Mouse (Mus musculus) ES-E14 (cell line): ENCODE data around the gene Zbtb7b. TPM values are rescaled to one million over a fixed set of nuclear protein-coding genes. Genes with fewer than 3 reads are reported as not detected.
A peak's percentile ranks its signal among the peaks of the same experiment; 100 is the strongest.

Experiments used
- DNase-seq: peaks from one replicate; pipeline ENCODE4 v3.0.0-alpha.2; 2013; ENCODE audit warnings: low read depth, low spot score
- H3K27ac ChIP-seq: 2 replicates; pipeline ENCODE4 v1.5.1; 2012; ENCODE audit warnings: low read depth, mild to moderate bottlenecking, low read length, moderate library complexity, mixed read lengths; ENCODE audit not compliant: poor library complexity, insufficient read depth, severe bottlenecking
- H3K36me3 ChIP-seq: 2 replicates; pipeline ENCODE4 v1.6.1; 2012; ENCODE audit warnings: mild to moderate bottlenecking, low read length, moderate library complexity, mixed read lengths; ENCODE audit not compliant: control insufficient read depth, poor library complexity, insufficient read depth, severe bottlenecking
- H3K4me1 ChIP-seq, 2 experiments: fragments of 150-350 bp in 1 of 2; sonication (generic) in 1 of 2; 2 replicates each; pipeline ENCODE4 v1.6.1; 2012; ENCODE audit warnings: low read length in 2 of 2, mild to moderate bottlenecking in 1 of 2, mixed read lengths in 1 of 2; ENCODE audit not compliant: control insufficient read depth in 2 of 2, insufficient read depth in 2 of 2, poor library complexity in 1 of 2
- H3K4me3 ChIP-seq, 2 experiments: fragments of 150-350 bp in 1 of 2; sonication (generic) in 1 of 2; 2 replicates each; pipeline ENCODE4 v1.5.1; 2012; ENCODE audit warnings: low read length in 2 of 2, low read depth in 1 of 2, mild to moderate bottlenecking in 1 of 2, mixed read lengths in 1 of 2; ENCODE audit not compliant: insufficient read depth in 1 of 2, poor library complexity in 1 of 2, severe bottlenecking in 1 of 2
- H3K9ac ChIP-seq: 2 replicates; pipeline ENCODE4 v1.6.1; 2012; ENCODE audit warnings: low read depth, mild to moderate bottlenecking, low read length, mixed read lengths; ENCODE audit not compliant: poor library complexity, insufficient read depth, severe bottlenecking
- H3K9me3 ChIP-seq: fragments of 150-350 bp; sonication (generic); 2 replicates; pipeline ENCODE4 v1.6.1; 2012; ENCODE audit warnings: low read depth, mild to moderate bottlenecking, low read length; ENCODE audit not compliant: control insufficient read depth, insufficient read depth
- CHD2 ChIP-seq: IDR thresholded peaks from 2 replicates; pipeline ENCODE4 v1.6.1; 2014; ENCODE audit warnings: mild to moderate bottlenecking, low read depth, low read length, inconsistent platforms
- HCFC1 ChIP-seq: IDR thresholded peaks from 2 replicates; pipeline ENCODE4 v1.6.1; 2012; ENCODE audit warnings: low read length, inconsistent platforms, borderline replicate concordance; ENCODE audit not compliant: insufficient read depth
- MAFK ChIP-seq: IDR thresholded peaks from 2 replicates; pipeline ENCODE4 v1.6.1; 2014; ENCODE audit warnings: mild to moderate bottlenecking, low read depth, low read length, inconsistent platforms; ENCODE audit not compliant: insufficient read depth
- ZC3H11A ChIP-seq: IDR thresholded peaks from 2 replicates; pipeline ENCODE4 v1.6.1; 2012; ENCODE audit warnings: low read depth, mild to moderate bottlenecking, inconsistent platforms, low read length, borderline replicate concordance
- ZNF384 ChIP-seq: IDR thresholded peaks from 2 replicates; pipeline ENCODE4 v1.6.1; 2012; ENCODE audit warnings: low read depth, low read length, inconsistent platforms
- in situ Hi-C, 2 experiments: fragments of 600-800 bp; cut with MboI; formaldehyde crosslinking; loops; one replicate each; pipeline ENCODE4 v1.15.1; 2025; ENCODE audit warnings: low sequenced_read_pairs in 2 of 2, inconsistent platforms in 1 of 2; ENCODE audit not compliant: unreplicated experiment in 2 of 2
- total RNA-seq: library from RNA; depleted of rRNA; stranded (reverse); fragments of 300-350 nt; gene quantifications from 2 replicates; pipeline ENCODE4 v1.2.3, GENCODE M21; 2012

Zbtb7b gene
- total RNA-seq, 1 experiment: 13.0 TPM

DNA sequence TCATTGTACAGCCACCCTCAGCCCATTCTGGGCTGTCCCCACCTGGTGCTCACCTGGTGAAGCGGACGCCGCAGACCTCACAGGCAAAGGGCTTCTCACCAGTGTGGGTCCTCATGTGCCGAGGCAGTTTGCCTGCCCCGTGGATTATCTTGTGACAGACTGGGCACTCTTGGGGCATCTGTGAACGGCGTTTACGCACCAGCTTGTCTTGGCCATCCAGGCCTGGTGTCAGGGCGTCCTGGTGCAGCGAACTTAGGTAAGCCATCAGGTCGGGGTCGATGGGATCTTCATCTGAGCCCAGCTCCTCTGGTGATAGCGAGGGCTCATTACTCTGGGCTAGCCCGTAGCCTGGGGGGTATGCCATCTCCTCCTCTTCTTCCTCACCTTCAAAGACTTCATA, 14.3 kb downstream of the Zbtb7b start:
- TF ChIP-seq ZC3H11A: no peak
- no peak for TF ChIP-seq MAFK
- no peak for TF ChIP-seq CHD2
- TF ChIP-seq HCFC1: no peak
- TF ChIP-seq ZNF384: no peak
- peaks cover 6 to 44% of the 10 kb centered on the region in 2 experiments for H3K4me1 ChIP-seq
- peak overlapping the region; percentile 37; the same call in 1 of the 2 replicates for H3K27ac ChIP-seq
- DNase-seq: no peak
- H3K9me3 ChIP-seq: no peaks in the 10 kb centered on the region
- peaks cover 20% of the 10 kb centered on the region; the same call in 1 of the 2 replicates for H3K36me3 ChIP-seq
- peak overlapping the region; percentile 54; the same call in 1 of the 2 replicates for H3K9ac ChIP-seq
- peak overlapping the region in 1 of 2 experiments; percentile 65; a peak in 2 of 4 replicates for H3K4me3 ChIP-seq
- in situ Hi-C loops: no loop called here

DNA sequence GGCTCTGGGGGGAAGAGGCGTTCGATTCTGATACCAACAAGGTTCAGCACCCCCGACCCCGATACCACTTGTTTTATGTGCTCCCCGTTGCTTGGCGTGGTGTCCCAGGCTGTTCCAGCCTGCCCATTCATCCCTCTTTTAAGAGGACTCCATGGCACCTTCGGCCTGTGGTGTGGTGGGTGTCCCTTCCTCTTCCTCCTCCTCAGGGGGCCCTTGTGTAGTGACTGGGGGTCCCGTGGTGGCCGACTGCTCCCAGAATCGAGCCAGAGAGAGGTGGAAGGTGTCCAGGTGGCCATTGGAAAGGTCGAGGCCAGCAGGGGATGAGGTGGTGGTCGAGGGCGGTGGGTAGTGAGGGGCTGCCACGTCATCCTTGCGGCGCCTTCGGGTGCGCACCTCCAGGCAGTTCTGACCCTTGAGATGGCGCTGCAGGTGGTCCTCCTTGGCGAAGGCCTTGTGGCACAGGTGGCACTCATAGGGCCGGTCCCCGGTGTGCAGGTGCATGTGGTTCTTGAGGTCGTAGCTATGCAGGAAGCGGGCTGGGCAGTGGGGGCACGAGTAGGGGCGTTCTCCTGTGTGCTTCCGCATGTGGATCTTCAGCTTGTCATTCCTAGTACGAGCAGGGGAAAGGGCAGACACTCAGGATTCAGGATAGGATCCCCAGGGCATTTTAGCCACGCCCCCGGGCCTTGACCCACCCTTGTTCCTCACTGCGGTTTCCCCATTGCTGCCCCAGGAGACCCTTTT, 15.0 kb downstream of the Zbtb7b start:
- H3K36me3 ChIP-seq: peaks cover 20% of the 10 kb centered on the region; the same call in 1 of the 2 replicates
- peak overlapping the region in 1 of 2 experiments; percentile 65; a peak in 2 of 4 replicates for H3K4me3 ChIP-seq
- peaks cover 6 to 42% of the 10 kb centered on the region in 2 experiments for H3K4me1 ChIP-seq
- TF ChIP-seq CHD2 (no peak), ZC3H11A (no peak), ZNF384 (no peak), HCFC1 (no peak), MAFK (no peak)
- in situ Hi-C loops: no loop called here
- DNase-seq: no peak
- peak overlapping the region; percentile 20; the same call in 1 of the 2 replicates for H3K9ac ChIP-seq
- no peaks in the 10 kb centered on the region for H3K9me3 ChIP-seq
- H3K27ac ChIP-seq: no peak overlapping the region

DNA sequence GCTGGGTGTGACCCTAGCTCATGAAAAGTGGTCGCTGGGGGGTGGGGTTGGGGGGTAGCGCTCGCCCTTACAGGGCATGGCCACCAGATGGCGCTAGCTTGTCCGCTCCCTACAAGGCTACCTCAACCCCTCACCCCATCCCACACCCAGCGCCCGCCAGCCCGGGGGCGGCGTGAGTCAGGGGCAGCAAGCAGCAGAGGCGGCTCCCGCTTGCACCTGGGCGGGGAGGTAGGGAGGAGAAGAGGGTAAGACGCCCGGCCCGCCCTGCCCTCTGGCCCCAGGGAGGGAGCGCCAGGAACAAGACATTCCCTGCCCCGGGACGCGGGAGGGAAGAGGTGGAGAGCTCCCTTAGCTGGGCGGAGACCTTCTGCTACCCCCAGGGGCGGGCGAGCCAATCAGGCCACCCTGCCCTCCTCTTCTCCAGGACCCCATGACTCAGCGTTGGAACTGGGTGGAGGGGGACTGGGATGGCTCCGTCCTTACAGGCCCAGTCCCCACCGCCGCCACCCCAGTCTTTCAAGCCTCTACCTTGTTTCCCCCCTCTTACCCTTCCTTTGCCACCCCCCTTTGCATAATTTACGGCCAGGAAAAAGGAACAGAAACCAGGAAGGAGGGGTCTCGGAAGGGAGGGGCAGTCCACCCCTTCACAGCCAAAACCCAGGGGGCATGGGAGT, 16.0 kb downstream of the Zbtb7b start:
- Histone ChIP-seq H3K9me3 (no peaks in the 10 kb centered on the region), H3K36me3 (peaks cover 18% of the 10 kb centered on the region; the same call in 1 of the 2 replicates), H3K27ac (peak overlapping the region; percentile 15), H3K9ac (peak overlapping the region; percentile 64; the same call in 1 of the 2 replicates), H3K4me1 (peaks cover 6 to 32% of the 10 kb centered on the region in 2 experiments), H3K4me3 (peak overlapping the region; percentile 45 to 65)
- TF ChIP-seq ZNF384 (no peak), MAFK (peak; percentile 65)
- DNase-seq: peak; percentile 96
- in situ Hi-C loops: no loop called here

DNA sequence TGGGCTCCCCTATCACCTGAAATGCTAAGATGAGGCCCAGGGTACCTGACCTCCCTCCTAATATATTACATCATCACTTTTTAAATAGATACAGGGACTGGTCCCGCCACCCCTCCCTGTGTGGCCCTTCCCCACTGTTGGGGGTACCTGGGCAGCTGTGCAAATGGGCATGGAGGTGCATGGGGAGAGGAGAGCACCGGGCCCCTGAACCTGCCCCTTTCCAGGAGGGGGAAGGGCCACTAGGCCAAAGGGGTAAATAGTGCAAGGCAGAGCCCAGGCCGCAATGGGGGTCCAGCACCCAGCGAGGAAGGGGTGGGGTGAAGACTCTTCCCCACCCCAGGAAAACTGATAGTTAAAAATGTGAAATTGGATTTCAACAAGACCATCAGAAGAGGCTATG, 16.7 kb downstream of the Zbtb7b start:
- Histone ChIP-seq H3K9ac (peak overlapping the region; percentile 19; the same call in 1 of the 2 replicates), H3K4me1 (peaks cover 6 to 35% of the 10 kb centered on the region in 2 experiments), H3K27ac (no peak overlapping the region; the same call in 1 of the 2 replicates), H3K4me3 (peak overlapping the region in 1 of 2 experiments; percentile 65; a peak in 2 of 4 replicates), H3K36me3 (peaks cover 18% of the 10 kb centered on the region; the same call in 1 of the 2 replicates), H3K9me3 (no peaks in the 10 kb centered on the region)
- in situ Hi-C loops: no loop called here
- TF ChIP-seq CHD2: no peak
- TF ChIP-seq MAFK: no peak
- TF ChIP-seq HCFC1: no peak
- TF ChIP-seq ZC3H11A: no peak
- no peak for TF ChIP-seq ZNF384
- no peak for DNase-seq
